Mouse (Mus musculus) lung, adult 18-20 months (tissue): ENCODE measurements around the gene Ranbp1.
"Not testable (repeated sequence)": the region's sequence is repeated elsewhere in the genome, so short reads cannot be mapped to it uniquely, and the experiment has no call there.

Source experiments
- DNase-seq, 2 experiments: peaks; one replicate each; pipeline ENCODE4 v3.0.0; 2022; ENCODE audit warnings: mixed read lengths in 2 of 2

Gene Ranbp1

DNA sequence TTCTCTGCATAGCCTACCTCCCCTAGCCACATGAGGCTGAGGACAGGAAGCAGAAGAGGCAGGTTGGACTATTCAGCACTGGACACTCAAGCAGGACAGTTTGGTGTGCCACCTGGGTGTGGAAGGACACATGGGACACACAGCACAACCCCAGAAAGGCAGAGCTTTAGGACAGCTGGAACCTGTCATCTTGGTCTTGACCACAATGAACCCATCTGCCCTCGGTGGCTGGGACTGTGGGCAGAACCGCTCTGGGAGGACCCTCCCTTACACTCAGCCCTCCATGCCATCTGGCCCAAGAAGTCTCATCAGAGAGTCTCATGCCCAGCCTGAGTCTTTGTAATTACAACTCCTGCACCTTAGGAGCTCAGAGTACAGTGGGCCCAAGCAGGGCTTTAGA is 48.5 kb downstream of the Ranbp1 start:
- DNase-seq: no peak

DNA sequence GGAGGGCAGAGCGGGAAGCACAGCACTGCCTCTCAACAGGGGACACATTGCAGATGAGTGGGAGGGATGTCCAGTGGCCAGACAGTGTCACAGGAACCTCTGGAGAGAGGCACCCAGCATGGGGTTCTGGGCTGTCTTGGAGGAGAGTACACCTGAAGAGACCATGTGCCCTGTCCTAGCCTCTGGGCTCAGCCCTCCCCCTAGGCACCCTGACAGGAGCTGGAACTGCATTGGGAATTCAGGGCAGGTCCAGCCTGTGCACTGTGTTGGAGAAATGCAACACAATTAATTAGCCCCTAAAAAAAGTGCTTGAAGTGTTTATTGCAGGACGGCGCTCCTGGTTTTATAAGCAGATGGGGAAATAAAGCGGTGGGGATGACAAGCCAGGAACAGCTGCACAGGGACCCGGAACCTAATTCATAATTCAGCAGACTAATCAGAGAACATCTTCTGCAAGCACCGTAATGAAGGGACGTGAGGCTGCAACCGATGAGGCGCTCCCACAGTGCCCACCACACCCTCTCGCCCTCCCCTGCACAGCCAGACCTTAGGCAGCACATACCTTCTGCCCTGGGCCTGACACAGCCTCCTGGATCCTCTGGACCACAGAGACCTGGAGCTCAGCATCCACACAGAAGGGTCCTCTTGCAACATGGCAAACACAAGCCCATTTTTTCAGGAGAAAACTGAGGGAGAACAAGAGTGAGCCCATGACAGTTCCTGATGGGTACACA is 50.0 kb downstream of the Ranbp1 start:
- DNase-seq: no peak

DNA sequence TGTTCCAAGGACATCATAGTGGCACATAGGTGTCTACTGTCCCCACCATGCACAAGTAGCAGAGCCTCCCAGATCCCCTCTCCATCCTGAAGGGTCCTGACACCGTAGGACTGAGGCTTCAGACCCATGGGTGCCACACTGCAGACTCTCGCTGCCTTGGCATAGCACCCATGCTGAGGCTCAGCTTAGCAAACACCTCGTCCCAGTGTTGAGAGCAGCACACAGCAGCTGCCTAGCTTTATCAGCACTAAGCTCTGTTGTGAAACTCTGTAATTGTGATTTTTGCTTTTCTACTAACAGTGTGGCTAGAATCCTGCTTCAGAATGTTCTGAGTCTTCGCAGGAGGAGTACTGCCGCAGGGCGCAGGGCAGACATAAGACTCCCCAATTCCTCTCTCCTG is 50.7 kb downstream of the Ranbp1 start:
- DNase-seq: no peak

GRCm38 (mm10) chr16:18195561-18195960 is 53.0 kb downstream of the Ranbp1 start:
- not testable (repeated sequence) for DNase-seq

- DNase-seq: peak; percentile 19 to 29
These were observed 53.5 kb downstream of the Ranbp1 start for GRCm38 (mm10) chr16:18195068-18195467.

- DNase-seq: no peak
These were observed 54.1 kb downstream of the Ranbp1 start for GRCm38 (mm10) chr16:18194208-18194985.

GRCm38 (mm10) chr16:18191006-18191405 is 57.5 kb downstream of the Ranbp1 start:
- DNase-seq: peak; percentile 29 to 52
